Mouse (Mus musculus) skeletal muscle tissue, adult 2 months (tissue): ENCODE data around the gene Btbd17.

ENCODE experiments used
- DNase-seq: peaks from one replicate; pipeline ENCODE4 v3.0.0-alpha.2; 2012; ENCODE audit warnings: low read depth, low spot score

Gene Btbd17

GRCm38 (mm10) chr11:114764820-114765818 is 30.6 kb downstream of the Btbd17 start, which contains the start of gene Kif19a:
Kif19a (plus strand) TSS chr11:114765388.
- DNase-seq = peak; percentile 51

- no peak for DNase-seq
Measured at GRCm38 (mm10) chr11:114747564-114748138, 48.1 kb downstream of the Btbd17 start.

- DNase-seq = peak; percentile 80
Measured at GRCm38 (mm10) chr11:114745134-114745533, 50.6 kb downstream of the Btbd17 start.

GRCm38 (mm10) chr11:114741451-114741850 is 54.3 kb downstream of the Btbd17 start:
- no peak for DNase-seq
